Mouse (Mus musculus): ENCODE measurements around the gene Yipf3. TPM values are rescaled to one million over a fixed set of nuclear protein-coding genes. Genes with fewer than 3 reads are reported as not detected.

The Yipf3 gene
- polyA plus RNA-seq (2015; fragmentation: Nextera tagmentation; extraction: Ambion mirVana): 94.3 and 154 TPM in 2 replicates

DNA sequence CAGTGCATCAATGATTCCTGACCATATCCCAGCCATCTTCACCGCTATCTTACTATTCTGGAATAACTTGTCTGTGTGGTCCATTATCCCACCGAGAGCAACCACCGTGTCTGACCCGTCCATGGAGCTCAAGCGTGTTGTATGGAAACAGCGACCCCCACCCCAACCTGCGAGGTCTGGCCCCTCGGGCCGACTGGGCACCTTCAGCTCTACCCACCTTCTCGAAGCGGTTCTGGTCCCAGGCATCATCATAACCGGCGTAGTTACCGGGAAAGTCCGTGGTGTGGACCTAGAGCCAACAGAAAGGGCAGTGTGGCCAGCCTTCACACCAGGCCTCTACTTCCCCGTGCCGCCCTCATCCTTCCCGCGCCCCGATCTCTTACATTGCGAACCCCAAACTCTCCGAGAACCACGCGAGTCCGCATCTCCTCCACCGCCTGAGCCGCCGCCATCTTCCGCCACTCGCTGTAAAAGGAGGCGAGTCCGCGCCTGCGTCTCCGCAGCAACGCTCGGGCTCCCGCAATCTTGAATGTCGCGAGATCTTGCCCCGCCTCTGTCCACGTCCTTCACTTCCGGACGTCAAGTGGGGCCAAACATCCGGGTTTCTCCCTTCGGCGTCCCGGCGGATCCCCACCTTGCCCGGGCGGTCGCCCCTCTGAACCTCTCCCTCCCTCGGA lies at the start of gene Yipf3, which contains the start of gene Polr1c:
Yipf3 (plus strand) TSS at position 569 of the 677 bp plus-strand sequence.
Polr1c (minus strand) TSS at position 543 of the 677 bp plus-strand sequence.

DNA sequence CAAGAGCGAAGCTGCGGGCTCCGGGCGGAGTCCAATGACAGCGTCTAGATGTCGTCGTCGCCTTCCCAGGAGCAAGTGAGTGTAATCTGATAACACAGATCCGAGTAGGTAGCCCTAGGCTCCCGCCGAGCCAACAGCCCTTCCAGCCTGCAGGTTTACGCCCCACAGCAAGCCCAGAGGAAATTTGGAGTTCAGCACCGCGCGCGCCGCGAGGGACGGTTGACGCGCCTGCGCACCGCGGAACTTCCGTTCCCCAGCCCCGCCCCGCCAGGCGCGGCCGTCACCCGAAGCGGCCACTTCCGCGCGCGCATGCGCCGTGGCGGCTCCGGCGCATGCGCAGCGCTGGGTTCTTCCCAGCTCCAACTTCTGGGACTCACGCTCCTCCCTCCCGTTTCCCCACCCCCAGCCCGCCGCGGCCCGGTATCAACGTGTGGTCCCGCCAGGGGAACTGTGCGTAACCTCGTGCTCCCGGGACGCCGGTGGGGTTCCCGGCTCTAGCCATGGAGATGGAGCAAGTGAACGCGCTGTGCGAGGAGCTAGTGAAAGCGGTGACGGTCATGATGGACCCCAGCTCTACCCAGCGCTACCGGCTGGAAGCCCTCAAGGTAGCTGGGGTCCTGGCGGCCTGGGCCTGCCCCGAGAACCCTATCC lies 45.3 kb upstream of the Yipf3 start, which contains the start of the genes Polh and Xpo5:
Polh (minus strand) TSS at position 225 of the 651 bp plus-strand sequence.
Xpo5 (plus strand) TSS at position 362 of the 651 bp plus-strand sequence.

DNA sequence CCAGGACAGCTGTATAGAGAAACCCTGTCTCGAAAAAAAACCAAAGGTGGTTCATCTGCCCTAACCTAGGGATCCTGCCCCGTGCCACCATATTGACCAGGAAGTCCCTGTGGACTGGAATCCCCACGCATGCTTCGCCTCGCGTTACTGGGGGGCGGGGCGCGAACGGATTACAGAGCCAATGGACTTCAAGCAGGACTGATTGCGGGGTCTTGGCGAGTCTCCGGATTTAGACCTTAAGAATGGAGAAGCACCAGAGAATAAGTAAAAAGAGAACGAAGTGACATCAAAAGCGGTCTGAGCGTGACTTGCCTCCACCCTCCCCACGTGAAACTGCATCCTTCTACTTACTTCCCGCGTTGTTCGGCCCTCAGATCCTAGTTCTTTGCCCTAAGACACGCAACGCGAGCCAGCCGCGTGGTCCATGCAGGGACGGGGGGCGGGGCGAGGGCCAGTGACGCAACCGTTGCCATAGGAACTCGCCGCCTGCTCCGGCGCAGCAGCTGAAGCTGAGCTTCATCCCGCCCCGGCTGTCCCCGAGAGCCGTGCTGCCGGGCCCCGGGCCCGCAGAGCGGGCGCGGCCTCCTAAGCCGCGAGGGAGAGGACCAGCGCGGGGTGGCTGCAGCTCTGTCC lies 5.7 kb downstream of the Yipf3 start, which contains the start of gene Lrrc73:
Lrrc73 (plus strand) TSS at position 80 of the 633 bp plus-strand sequence.

DNA sequence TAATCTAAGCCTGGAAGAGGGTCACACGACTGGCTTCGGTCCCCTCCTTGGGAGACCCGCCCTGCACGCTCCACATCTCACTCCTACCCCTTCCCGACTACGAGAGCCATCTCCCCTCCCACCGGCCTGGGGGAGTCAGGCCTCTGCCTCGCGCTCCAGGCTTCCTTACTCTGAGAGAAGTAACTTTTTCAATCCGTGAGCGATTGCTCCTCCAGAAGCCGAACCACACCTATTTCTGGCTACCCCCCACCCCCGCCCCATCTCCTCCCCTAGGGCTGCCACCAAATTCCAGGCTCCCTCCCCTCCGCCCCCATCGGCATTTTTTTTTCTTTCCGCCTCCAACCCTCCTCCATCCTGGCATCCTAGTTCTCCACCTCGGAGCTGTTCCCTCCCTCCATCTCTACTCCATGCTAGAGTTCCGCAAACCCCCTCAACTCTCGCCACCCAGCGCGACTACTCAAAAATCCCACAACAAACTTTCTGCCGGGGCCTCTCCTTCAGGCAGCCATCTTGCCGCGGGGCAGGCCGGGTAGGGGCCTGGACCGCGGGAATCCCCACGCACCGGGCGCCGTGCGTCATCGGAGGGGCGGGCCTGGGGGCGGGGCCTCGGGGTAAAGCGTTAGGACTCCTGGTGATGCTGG lies 34.7 kb downstream of the Yipf3 start, which contains the start of gene Tjap1:
Tjap1 (minus strand) TSS at position 544 of the 641 bp plus-strand sequence.

DNA sequence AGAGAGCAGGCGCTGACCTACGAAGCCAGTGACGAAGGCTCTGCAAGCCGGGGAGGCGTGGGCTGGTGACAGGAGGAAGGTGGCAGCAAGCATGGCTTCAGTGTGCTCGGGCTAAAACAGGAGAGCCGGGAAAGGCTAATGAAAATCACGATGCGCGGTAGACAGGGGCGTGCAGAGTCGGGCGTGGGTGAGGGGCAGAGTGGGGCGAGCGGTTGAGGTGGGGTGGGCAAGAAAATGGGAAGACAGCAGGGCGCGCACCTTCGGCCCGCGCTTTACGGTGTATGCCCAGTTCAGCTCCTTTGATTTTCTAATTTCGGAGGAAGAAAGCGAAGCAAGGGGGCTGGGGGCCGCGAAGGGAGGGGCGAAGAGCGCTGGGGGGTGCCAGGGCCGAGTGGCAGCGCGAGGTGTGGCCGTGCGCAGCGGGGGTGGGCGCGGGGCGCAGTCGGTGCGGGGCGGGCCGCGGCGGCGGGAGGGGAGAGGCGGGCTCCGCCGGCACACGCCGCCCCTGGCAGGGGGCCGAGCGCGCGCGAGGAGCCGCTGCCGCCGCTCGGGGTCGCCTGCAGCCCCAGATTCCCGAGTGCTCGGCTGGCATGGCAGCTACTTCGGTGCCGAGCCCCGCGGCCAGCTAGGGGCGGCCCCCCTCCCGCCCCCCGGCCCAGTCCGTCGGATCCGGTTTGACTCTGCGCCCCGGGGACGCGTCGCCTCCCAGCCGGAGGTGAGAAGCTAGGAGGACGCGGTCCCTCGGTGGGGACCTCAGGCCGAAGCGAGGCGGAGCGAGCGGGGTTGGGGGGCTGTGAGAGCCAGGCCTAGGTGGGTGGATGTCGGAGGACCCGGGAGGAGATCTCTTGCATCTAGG lies 49.7 kb downstream of the Yipf3 start, which contains the start of gene Dlk2:
Dlk2 (plus strand) TSS at position 58 of the 856 bp plus-strand sequence.

Small RNA genes lying within 50 kb of the gene (microRNA-seq; reads per million reads assigned to microRNA genes)
- gene Mir693 (ENCODE audit: borderline replicate concordance, insufficient number of aligned reads): not detected

Other genes with a start within 250 kb of the Yipf3 start
- 2.6 and 6.2 TPM in 2 replicates for gene Vegfa, start 215.7 kb upstream of the Yipf3 start, polyA plus RNA-seq (2015; fragmentation: Nextera tagmentation; extraction: Ambion mirVana)
- 133 and 158 TPM in 2 replicates for gene Mrps18a, start 137.1 kb upstream of the Yipf3 start, polyA plus RNA-seq (2015; fragmentation: Nextera tagmentation; extraction: Ambion mirVana)
- gene Rsph9, start 103.9 kb upstream of the Yipf3 start, polyA plus RNA-seq (2015; fragmentation: Nextera tagmentation; extraction: Ambion mirVana): 24.7 and 33.6 TPM in 2 replicates
- gene Mad2l1bp, start 94.5 kb upstream of the Yipf3 start, polyA plus RNA-seq (2015; fragmentation: Nextera tagmentation; extraction: Ambion mirVana): 22.5 and 27.2 TPM in 2 replicates
- 15.1 and 23.4 TPM in 2 replicates for gene Gtpbp2, start 87.0 kb upstream of the Yipf3 start, polyA plus RNA-seq (2015; fragmentation: Nextera tagmentation; extraction: Ambion mirVana)
- gene Polh, start 45.4 kb upstream of the Yipf3 start, polyA plus RNA-seq (2015; fragmentation: Nextera tagmentation; extraction: Ambion mirVana): 12.1 and 18.7 TPM in 2 replicates
- 16.4 and 37.0 TPM in 2 replicates for gene Xpo5, start 45.3 kb upstream of the Yipf3 start, polyA plus RNA-seq (2015; fragmentation: Nextera tagmentation; extraction: Ambion mirVana)
- 79.4 and 112 TPM in 2 replicates for gene Polr1c, start within 50 bp of the Yipf3 start, polyA plus RNA-seq (2015; fragmentation: Nextera tagmentation; extraction: Ambion mirVana)
- gene Lrrc73, start 5.5 kb downstream of the Yipf3 start, polyA plus RNA-seq (2015; fragmentation: Nextera tagmentation; extraction: Ambion mirVana): 2.7 TPM in 2 replicates
- gene Tjap1, start 34.9 kb downstream of the Yipf3 start, polyA plus RNA-seq (2015; fragmentation: Nextera tagmentation; extraction: Ambion mirVana): 18.1 and 25.6 TPM in 2 replicates
- 0.22 and 0.87 TPM in 2 replicates for gene Dlk2, start 49.3 kb downstream of the Yipf3 start, polyA plus RNA-seq (2015; fragmentation: Nextera tagmentation; extraction: Ambion mirVana)
- gene Abcc10, start 80.3 kb downstream of the Yipf3 start, polyA plus RNA-seq (2015; fragmentation: Nextera tagmentation; extraction: Ambion mirVana): 3.3 and 4.3 TPM in 2 replicates
- 5.7 and 6.8 TPM in 2 replicates for gene Zfp318, start 135.7 kb downstream of the Yipf3 start, polyA plus RNA-seq (2015; fragmentation: Nextera tagmentation; extraction: Ambion mirVana)
- gene Crip3, start 180.8 kb downstream of the Yipf3 start, polyA plus RNA-seq (2015; fragmentation: Nextera tagmentation; extraction: Ambion mirVana): 1.6 TPM in 2 replicates
- gene Slc22a7, start 190.4 kb downstream of the Yipf3 start, polyA plus RNA-seq (2015; fragmentation: Nextera tagmentation; extraction: Ambion mirVana): 0.22 TPM in 1 of 2 replicates, not detected in the other
- gene Ttbk1, start 239.6 kb downstream of the Yipf3 start, polyA plus RNA-seq (2015; fragmentation: Nextera tagmentation; extraction: Ambion mirVana): 0.52 and 1.7 TPM in 2 replicates
- gene Dnph1, start 248.6 kb downstream of the Yipf3 start, polyA plus RNA-seq (2015; fragmentation: Nextera tagmentation; extraction: Ambion mirVana): 9.2 and 12.5 TPM in 2 replicates

Measured in adrenal gland, postnatal 0 days (tissue).